40 mouse cellular contexts compared by ENCODE assay signal in genomic region chr14:41102269-41102668, GRCm38 (mm10). TPM values are rescaled to one million over a fixed set of nuclear protein-coding genes. Genes with fewer than 3 reads are reported as not detected.
"Had no signal": no experiment of that assay in that cellular context is flagged by ENCODE, and none has a peak within 500 bp of the region (broad histone marks: within the 10 kb centered on the region; RNA-seq: fewer than 3 reads in every experiment).

No protein-coding gene starts in this region.

- H3K9ac ChIP-seq: embryonic facial prominence, embryonic 12.5 days; embryonic facial prominence, embryonic 13.5 days; embryonic facial prominence, embryonic 15.5 days; forebrain, embryonic 12.5 days; forebrain, embryonic 13.5 days; forebrain, embryonic 15.5 days; forebrain, postnatal 0 days had no signal

- H3K36me3 ChIP-seq: embryonic facial prominence, embryonic 10.5 days; embryonic facial prominence, embryonic 12.5 days; embryonic facial prominence, embryonic 13.5 days; embryonic facial prominence, embryonic 15.5 days; forebrain, embryonic 10.5 days; forebrain, embryonic 12.5 days; forebrain, embryonic 15.5 days had no signal

- DNase-seq: cerebellum, adult 2 months; cerebellum, adult 8-10 months; cerebellum, adult 9-10 months; cerebellum, adult 9-11 months; cerebellum, postnatal 10 days; cerebellum, postnatal 14 days; cerebellum, postnatal 25 days; cerebellum, postnatal 36 days; embryo, embryonic 11 days; forebrain, postnatal 0 days; gastrocnemius, adult 2 months; gastrocnemius, postnatal 10 days; gastrocnemius, postnatal 14 days; gastrocnemius, postnatal 25 days; gastrocnemius, postnatal 36 days; heart, adult 11 months; heart, adult 18-20 months; heart, adult 2 months had no signal

- H3K4me2 ChIP-seq: embryonic facial prominence, embryonic 12.5 days; embryonic facial prominence, embryonic 13.5 days; embryonic facial prominence, embryonic 15.5 days; forebrain, embryonic 12.5 days; forebrain, embryonic 13.5 days; forebrain, embryonic 15.5 days had no signal

- H3K27me3 ChIP-seq: embryonic facial prominence, embryonic 12.5 days; embryonic facial prominence, embryonic 13.5 days; embryonic facial prominence, embryonic 15.5 days; forebrain, embryonic 12.5 days; forebrain, embryonic 13.5 days; forebrain, embryonic 15.5 days had no signal

- H3K9me3 ChIP-seq: embryonic facial prominence, embryonic 10.5 days; embryonic facial prominence, embryonic 12.5 days; embryonic facial prominence, embryonic 13.5 days; embryonic facial prominence, embryonic 15.5 days; forebrain, embryonic 10.5 days; forebrain, embryonic 12.5 days; forebrain, embryonic 13.5 days; forebrain, embryonic 15.5 days had no signal

- H3K27ac ChIP-seq: embryonic facial prominence, embryonic 10.5 days; embryonic facial prominence, embryonic 12.5 days; embryonic facial prominence, embryonic 13.5 days; embryonic facial prominence, embryonic 15.5 days; forebrain, embryonic 10.5 days; forebrain, embryonic 12.5 days; forebrain, embryonic 13.5 days; forebrain, embryonic 15.5 days; gastrocnemius, adult 2 months; heart, adult 2 months had no signal

- H3K4me3 ChIP-seq: embryonic facial prominence, embryonic 10.5 days; embryonic facial prominence, embryonic 12.5 days; embryonic facial prominence, embryonic 13.5 days; embryonic facial prominence, embryonic 15.5 days; erythroblast, embryonic 14.5 days; forebrain, embryonic 10.5 days; forebrain, embryonic 12.5 days; forebrain, embryonic 13.5 days; forebrain, embryonic 15.5 days; gastrocnemius, adult 2 months; heart, adult 2 months had no signal

- ATAC-seq: forebrain, embryonic 13.5 days; forebrain, embryonic 14.5 days; forebrain, embryonic 15.5 days; forebrain, embryonic 16.5 days; forebrain, postnatal 0 days had no signal

- H3K4me1 ChIP-seq: embryonic facial prominence, embryonic 10.5 days; embryonic facial prominence, embryonic 12.5 days; embryonic facial prominence, embryonic 13.5 days; embryonic facial prominence, embryonic 15.5 days; forebrain, embryonic 10.5 days; forebrain, embryonic 12.5 days; forebrain, embryonic 13.5 days; forebrain, embryonic 15.5 days had no signal

RNA-seq across cellular contexts. Expression of gene Mat1a, which starts 2.6 kb away (rescaled TPM):
- total RNA-seq: common myeloid progenitor, adult 5-6 weeks; forebrain, postnatal 0 days; gastrocnemius, adult 2 months; gastrocnemius, postnatal 14 days; gastrocnemius, postnatal 25 days; granulocyte monocyte progenitor cell, adult 5-6 weeks; heart, adult 18-20 months; heart, adult 2 months had no signal
- polyA plus RNA-seq: cerebellum, adult 2 months; embryonic facial prominence, embryonic 10.5 days; embryonic facial prominence, embryonic 11.5 days; embryonic facial prominence, embryonic 12.5 days; embryonic facial prominence, embryonic 13.5 days; embryonic facial prominence, embryonic 15.5 days; erythroblast, embryonic 14.5 days; forebrain, embryonic 10.5 days; forebrain, embryonic 11.5 days; forebrain, embryonic 12.5 days; forebrain, embryonic 13.5 days; forebrain, embryonic 14.5 days; forebrain, embryonic 15.5 days; forebrain, embryonic 16.5 days; forebrain, postnatal 0 days had no signal

RNA-seq across cellular contexts. Expression of gene Sftpa1, which starts 29.3 kb away (rescaled TPM):
- total RNA-seq: common myeloid progenitor, adult 5-6 weeks; forebrain, postnatal 0 days; gastrocnemius, adult 18-20 months; gastrocnemius, adult 2 months; gastrocnemius, adult 8-10 months; gastrocnemius, postnatal 10 days; gastrocnemius, postnatal 14 days; gastrocnemius, postnatal 25 days; gastrocnemius, postnatal 36 days; granulocyte monocyte progenitor cell, adult 5-6 weeks; heart, adult 2 months had no signal
- polyA plus RNA-seq: cerebellum, adult 2 months; cortical plate, adult 2 months; embryonic facial prominence, embryonic 10.5 days; embryonic facial prominence, embryonic 11.5 days; embryonic facial prominence, embryonic 12.5 days; embryonic facial prominence, embryonic 13.5 days; embryonic facial prominence, embryonic 14.5 days; embryonic facial prominence, embryonic 15.5 days; erythroblast, embryonic 14.5 days; forebrain, embryonic 10.5 days; forebrain, embryonic 11.5 days; forebrain, embryonic 12.5 days; forebrain, embryonic 13.5 days; forebrain, embryonic 14.5 days; forebrain, embryonic 15.5 days; forebrain, embryonic 16.5 days; forebrain, postnatal 0 days; frontal cortex, adult 2 months; gonadal fat pad, adult 2 months had no signal

RNA-seq across cellular contexts. Expression of gene Dydc1, which starts 29.6 kb away (rescaled TPM):
- total RNA-seq: common myeloid progenitor, adult 5-6 weeks; forebrain, postnatal 0 days; gastrocnemius, adult 18-20 months; gastrocnemius, adult 2 months; gastrocnemius, adult 8-10 months; gastrocnemius, postnatal 10 days; gastrocnemius, postnatal 14 days; gastrocnemius, postnatal 25 days; gastrocnemius, postnatal 36 days; gastrocnemius, postnatal 4 days; granulocyte monocyte progenitor cell, adult 5-6 weeks; heart, adult 18-20 months; heart, adult 2 months had no signal
- polyA plus RNA-seq: cerebellum, adult 2 months; embryonic facial prominence, embryonic 10.5 days; embryonic facial prominence, embryonic 11.5 days; embryonic facial prominence, embryonic 12.5 days; embryonic facial prominence, embryonic 13.5 days; erythroblast, embryonic 14.5 days; forebrain, embryonic 10.5 days; forebrain, embryonic 11.5 days; forebrain, embryonic 12.5 days; forebrain, embryonic 16.5 days; frontal cortex, adult 2 months; gonadal fat pad, adult 2 months; heart, adult 2 months had no signal

RNA-seq across cellular contexts. Expression of gene Dydc2, which starts 33.3 kb away (rescaled TPM):
- total RNA-seq: common myeloid progenitor, adult 5-6 weeks; gastrocnemius, adult 18-20 months; gastrocnemius, adult 2 months; gastrocnemius, adult 8-10 months; gastrocnemius, postnatal 10 days; gastrocnemius, postnatal 14 days; gastrocnemius, postnatal 25 days; gastrocnemius, postnatal 36 days; gastrocnemius, postnatal 4 days; granulocyte monocyte progenitor cell, adult 5-6 weeks; heart, adult 18-20 months; heart, adult 2 months had no signal
- polyA plus RNA-seq: embryonic facial prominence, embryonic 10.5 days; embryonic facial prominence, embryonic 11.5 days; embryonic facial prominence, embryonic 13.5 days; erythroblast, embryonic 14.5 days; forebrain, embryonic 12.5 days; heart, adult 2 months had no signal

RNA-seq across cellular contexts. Expression of gene Mbl1, which starts 49.0 kb away (rescaled TPM):
- total RNA-seq: common myeloid progenitor, adult 5-6 weeks; forebrain, postnatal 0 days; gastrocnemius, adult 18-20 months; gastrocnemius, adult 2 months; gastrocnemius, adult 8-10 months; gastrocnemius, postnatal 14 days; gastrocnemius, postnatal 25 days; gastrocnemius, postnatal 36 days; granulocyte monocyte progenitor cell, adult 5-6 weeks; heart, adult 18-20 months; heart, adult 2 months had no signal
- polyA plus RNA-seq: cerebellum, adult 2 months; cortical plate, adult 2 months; embryonic facial prominence, embryonic 10.5 days; embryonic facial prominence, embryonic 11.5 days; embryonic facial prominence, embryonic 12.5 days; embryonic facial prominence, embryonic 13.5 days; embryonic facial prominence, embryonic 14.5 days; embryonic facial prominence, embryonic 15.5 days; erythroblast, embryonic 14.5 days; forebrain, embryonic 10.5 days; forebrain, embryonic 11.5 days; forebrain, embryonic 12.5 days; forebrain, embryonic 13.5 days; forebrain, embryonic 14.5 days; forebrain, embryonic 15.5 days; forebrain, embryonic 16.5 days; forebrain, postnatal 0 days; frontal cortex, adult 2 months; gonadal fat pad, adult 2 months; heart, adult 2 months had no signal
